Mouse (Mus musculus): ENCODE data around the gene Unc5cl.

GRCm38 (mm10) chr17:48454190-48454589, 511 bp upstream of the Unc5cl start:
- TF ChIP-seq CTCF (conservative IDR thresholded peaks at IDR 0.05; ENCODE audit: low read length) (no peak), POU5F1 (IDR thresholded peaks at IDR 0.05; ENCODE audit: borderline replicate concordance, low read length) (no peak)
